Mouse (Mus musculus): ENCODE measurements around the gene Cggbp1.

DNA sequence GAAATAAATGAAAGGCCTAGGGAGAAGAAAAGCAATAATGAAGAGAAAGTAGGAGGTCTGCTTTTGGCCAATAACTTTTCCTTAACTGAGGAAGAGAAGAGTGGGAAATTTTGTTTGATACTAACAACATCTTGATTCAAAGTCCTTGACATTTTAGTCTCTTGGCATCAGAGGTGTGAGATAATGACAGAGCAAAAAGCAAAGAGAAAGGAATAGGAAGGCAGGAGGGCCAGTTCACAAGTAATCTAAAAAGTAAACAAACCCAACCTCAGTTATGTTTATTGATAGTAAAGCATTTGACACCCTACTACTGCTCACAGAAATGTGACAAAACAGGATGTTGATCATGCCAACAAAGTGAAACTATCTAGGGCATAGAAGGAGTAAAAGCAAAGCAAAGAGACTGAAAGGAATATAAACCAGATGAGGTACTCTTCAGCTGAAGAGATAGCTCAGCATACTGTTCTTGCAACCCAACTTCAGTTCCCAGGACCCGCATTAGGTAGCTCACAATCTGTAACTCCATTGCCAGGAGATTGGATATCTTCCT, 15.7 kb upstream of the Cggbp1 start:
- TF ChIP-seq POLR2A (IDR thresholded peaks at IDR 0.05; ENCODE audit: control insufficient read depth, extremely low read depth, insufficient read depth, low read length, poor library complexity): no peak
- no peak for TF ChIP-seq CTCF (IDR thresholded peaks at IDR 0.05; ENCODE audit: borderline replicate concordance, control insufficient read depth, extremely low read depth, insufficient read depth, low read length, poor library complexity)

Measured in thymus, adult 2 months (tissue).